Mouse (Mus musculus) brown adipose tissue, adult 24 weeks (tissue): ENCODE results near the gene Art1. TPM values are rescaled to one million over a fixed set of nuclear protein-coding genes. Genes with fewer than 3 reads are reported as not detected.
A peak's percentile ranks its signal among the peaks of the same experiment; 100 is the strongest.

Experiments used
- H3K27ac ChIP-seq: fragments of 200-500 bp; replicated peaks from 2 replicates; pipeline ENCODE4 v1.5.1; 2012; ENCODE audit warnings: low read depth, mild to moderate bottlenecking, low read length
- H3K4me1 ChIP-seq: fragments of 200-500 bp; 2 replicates; pipeline ENCODE4 v1.6.1; 2012; ENCODE audit warnings: low read length, mixed read lengths; ENCODE audit not compliant: control insufficient read depth, insufficient read depth, insufficient read length
- H3K4me3 ChIP-seq: fragments of 200-500 bp; 2 replicates; pipeline ENCODE4 v1.5.1; 2012; ENCODE audit warnings: low read depth, mild to moderate bottlenecking, low read length, moderate library complexity; ENCODE audit not compliant: insufficient read depth
- polyA plus RNA-seq: library from polyadenylated mRNA; stranded (reverse); fragments of >200 nt; gene quantifications from 2 replicates; pipeline ENCODE4 v1.2.4, GENCODE M21; 2012; ENCODE audit not compliant: missing spikeins, insufficient read depth, insufficient read length

Gene Art1
- polyA plus RNA-seq, 1 experiment = 4.8 TPM

GRCm38 (mm10) chr7:102099760-102100661 lies 1.5 kb upstream of the Art1 start:
- H3K4me1 ChIP-seq = peaks cover 7% of the 10 kb centered on the region; the same call in 1 of the 2 replicates
- H3K4me3 ChIP-seq = peak overlapping the region; percentile 50
- no peak overlapping the region; the same call in 1 of the 2 replicates for H3K27ac ChIP-seq

GRCm38 (mm10) chr7:102100868-102101267 lies 675 bp upstream of the Art1 start:
- H3K4me1 ChIP-seq = peaks cover 7% of the 10 kb centered on the region; the same call in 1 of the 2 replicates
- H3K4me3 ChIP-seq = no peak overlapping the region
- no peak overlapping the region; the same call in 1 of the 2 replicates for H3K27ac ChIP-seq

DNA sequence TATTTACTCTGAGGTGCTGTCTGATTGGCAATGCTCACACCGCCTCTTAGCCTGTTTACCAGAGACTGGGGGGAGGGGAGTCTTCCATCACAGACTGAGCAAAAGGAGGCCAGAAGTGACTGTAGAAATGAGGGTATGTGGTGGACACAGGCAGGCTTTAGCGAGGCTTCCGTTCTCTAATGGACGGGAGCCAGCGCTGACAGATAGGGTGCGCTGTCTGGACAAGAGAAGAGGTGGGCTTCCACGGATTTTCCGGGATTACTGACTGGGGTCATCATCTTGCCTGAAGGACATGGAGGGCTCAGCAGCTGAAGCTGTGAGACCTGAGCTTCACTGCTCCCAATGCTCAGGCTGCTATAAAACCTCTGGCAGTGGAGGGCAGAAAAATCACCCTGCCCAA lies 698 bp downstream of the Art1 start:
- Histone ChIP-seq H3K27ac (no peak overlapping the region), H3K4me3 (no peak overlapping the region), H3K4me1 (peaks cover 7% of the 10 kb centered on the region; the same call in 1 of the 2 replicates)

DNA sequence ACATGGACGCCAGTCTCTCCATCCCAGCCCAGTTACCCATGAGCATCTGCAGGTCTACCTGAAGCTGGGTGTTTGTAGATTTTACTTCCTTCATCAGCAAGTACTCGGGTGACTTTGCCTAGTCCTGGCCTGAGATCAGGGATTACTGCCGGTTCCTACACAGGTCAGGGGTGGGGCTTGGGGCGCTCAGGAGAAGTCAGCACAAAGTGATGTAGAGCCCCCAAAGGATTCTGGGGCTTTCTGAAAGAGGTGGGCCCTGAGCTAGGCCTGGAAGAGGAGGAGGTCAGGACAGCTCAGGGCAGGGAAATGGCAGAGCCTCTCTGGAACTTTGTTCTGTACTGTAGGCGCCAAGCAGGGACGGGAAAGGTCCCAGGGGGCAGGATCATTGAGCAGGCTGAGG lies 1.2 kb downstream of the Art1 start:
- H3K4me1 ChIP-seq = peaks cover 7% of the 10 kb centered on the region; the same call in 1 of the 2 replicates
- no peak overlapping the region for H3K27ac ChIP-seq
- H3K4me3 ChIP-seq = no peak overlapping the region

DNA sequence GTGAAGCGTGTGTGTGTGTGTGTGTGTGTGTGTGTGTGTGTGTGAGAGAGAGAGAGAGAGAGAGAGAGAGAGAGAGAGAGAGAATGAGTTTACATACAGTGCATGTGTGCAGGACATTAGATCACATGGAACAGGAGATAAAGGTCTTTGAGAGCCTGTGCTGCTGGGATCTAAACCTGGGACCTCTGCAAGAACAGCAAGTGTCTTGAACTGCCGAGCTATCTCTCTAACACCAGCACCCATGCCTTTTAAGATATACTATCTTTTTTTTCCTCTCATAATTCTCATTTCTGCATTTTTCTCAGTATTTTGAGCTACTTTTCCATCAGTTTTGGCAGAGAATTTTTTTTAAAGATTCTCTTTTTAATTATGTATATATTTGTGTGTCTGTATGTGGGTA lies 2.0 kb downstream of the Art1 start:
- H3K27ac ChIP-seq = no peak overlapping the region
- peaks cover 7% of the 10 kb centered on the region; the same call in 1 of the 2 replicates for H3K4me1 ChIP-seq
- no peak overlapping the region for H3K4me3 ChIP-seq

- no peak overlapping the region for H3K27ac ChIP-seq
- peaks cover 7% of the 10 kb centered on the region; the same call in 1 of the 2 replicates for H3K4me1 ChIP-seq
- H3K4me3 ChIP-seq = no peak overlapping the region
Observed at GRCm38 (mm10) chr7:102104126-102104525, 2.6 kb downstream of the Art1 start.

- Histone ChIP-seq H3K27ac (no peak overlapping the region), H3K4me1 (no peaks in the 10 kb centered on the region), H3K4me3 (no peak overlapping the region)
Observed at GRCm38 (mm10) chr7:102106700-102107141, 5.2 kb downstream of the Art1 start.

GRCm38 (mm10) chr7:102108206-102108605 lies 6.7 kb downstream of the Art1 start:
- no peaks in the 10 kb centered on the region for H3K4me1 ChIP-seq
- no peak overlapping the region for H3K27ac ChIP-seq
- no peak overlapping the region for H3K4me3 ChIP-seq

- Histone ChIP-seq H3K4me3 (no peak within 1 kb of the TSS), H3K27ac (no peak within 1 kb of the TSS), H3K4me1 (no peaks in the 10 kb centered on the region)
Observed at GRCm38 (mm10) chr7:102109171-102109570, 7.6 kb downstream of the Art1 start, which contains the start of gene Art5. Gene Art5, minus strand, starts transcription at chr7:102109489.

DNA sequence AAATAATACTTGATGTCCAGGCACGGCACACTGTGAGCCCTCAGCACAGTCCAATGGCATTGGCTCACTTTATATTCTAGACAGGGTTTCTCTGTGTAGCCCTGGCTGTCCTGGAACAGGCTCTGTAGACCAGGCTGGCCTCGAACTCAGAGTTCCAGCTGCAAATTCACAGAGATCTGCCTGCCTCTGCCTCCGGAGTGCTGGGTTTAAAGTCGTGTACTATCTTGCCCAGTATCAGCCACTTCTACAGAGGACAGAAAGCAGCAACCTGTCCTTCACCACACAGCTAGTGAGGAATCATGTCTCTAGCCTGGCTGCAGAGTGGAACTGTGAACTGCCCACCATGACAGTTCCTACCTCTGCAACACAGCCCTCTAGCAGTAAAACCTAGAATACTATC lies 8.2 kb downstream of the Art1 start:
- no peak overlapping the region for H3K4me3 ChIP-seq
- H3K4me1 ChIP-seq = no peaks in the 10 kb centered on the region
- no peak overlapping the region for H3K27ac ChIP-seq

DNA sequence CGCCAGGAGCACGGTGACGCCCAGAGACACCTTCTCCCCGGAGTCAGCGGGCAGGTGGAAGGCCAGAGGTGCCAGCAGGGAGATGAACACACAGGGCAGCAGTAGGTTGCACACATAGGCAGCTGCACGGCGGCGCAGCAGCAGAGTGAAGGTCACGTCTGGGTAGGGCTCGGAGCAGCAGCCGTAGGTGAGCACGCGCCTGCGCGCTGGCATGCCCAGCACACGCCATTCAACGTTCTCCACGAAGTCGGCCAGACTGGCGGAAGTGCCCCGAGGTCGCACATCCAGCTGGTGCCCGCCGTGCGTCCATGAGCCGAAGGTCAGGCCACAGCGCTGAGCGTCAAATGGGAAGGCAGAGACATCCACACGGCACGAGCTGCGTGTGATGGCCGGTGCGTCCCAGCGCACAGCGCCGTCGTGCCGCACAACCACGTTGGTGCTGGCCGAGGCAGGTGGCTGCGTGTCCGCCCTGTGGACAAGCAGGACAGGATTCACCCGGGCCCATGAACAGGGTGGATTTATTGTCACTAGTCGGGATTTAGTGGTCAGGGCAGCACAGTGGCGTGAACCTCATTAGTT lies 11.7 kb downstream of the Art1 start:
- no peak overlapping the region for H3K4me3 ChIP-seq
- H3K4me1 ChIP-seq = no peaks in the 10 kb centered on the region
- no peak overlapping the region for H3K27ac ChIP-seq

DNA sequence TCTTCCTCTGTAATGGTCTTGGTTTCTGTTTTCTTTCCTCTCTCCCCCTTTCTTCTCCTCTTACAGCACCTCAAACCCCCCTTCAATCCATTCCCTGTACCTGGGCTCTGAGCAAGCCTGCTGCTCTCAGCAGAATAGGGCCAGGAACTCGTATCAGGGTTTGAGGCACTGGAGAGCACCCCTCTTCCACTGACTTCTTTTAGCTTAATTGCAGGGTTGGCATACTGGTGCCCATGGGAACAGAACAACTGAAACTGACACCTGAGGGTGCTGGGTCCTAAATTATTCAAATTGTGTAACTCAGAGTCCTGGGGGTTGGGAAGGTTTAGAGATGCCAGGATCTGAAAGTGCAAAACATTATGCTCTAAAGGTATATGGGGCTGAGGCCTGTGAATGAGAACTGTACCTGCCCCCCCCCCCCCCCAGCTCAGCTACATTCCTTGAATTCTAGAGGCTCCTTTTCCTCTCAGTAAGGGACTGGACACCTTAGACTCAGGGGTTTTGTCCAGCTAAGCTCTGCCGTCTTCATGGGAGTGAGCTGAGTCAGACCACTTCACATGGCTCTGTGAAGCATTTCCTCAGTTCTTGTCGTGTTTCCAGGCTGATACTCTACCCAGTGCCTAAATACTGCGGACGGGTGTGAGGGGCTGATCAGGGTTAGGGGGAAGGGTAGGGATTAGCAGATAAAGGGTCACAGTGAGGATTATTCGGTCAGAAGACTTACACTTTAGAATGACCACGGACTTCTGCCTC lies 15.2 kb downstream of the Art1 start, which contains the start of gene Chrna10:
Chrna10 (minus strand) TSS at position 250 of the 753 bp plus-strand sequence.
- no peak within 1 kb of the TSS for H3K4me3 ChIP-seq
- no peaks in the 10 kb centered on the region for H3K4me1 ChIP-seq
- no peak within 1 kb of the TSS for H3K27ac ChIP-seq

GRCm38 (mm10) chr7:102117382-102117781 lies 15.8 kb downstream of the Art1 start:
- Histone ChIP-seq H3K4me3 (no peak overlapping the region), H3K4me1 (no peaks in the 10 kb centered on the region), H3K27ac (no peak overlapping the region)

DNA sequence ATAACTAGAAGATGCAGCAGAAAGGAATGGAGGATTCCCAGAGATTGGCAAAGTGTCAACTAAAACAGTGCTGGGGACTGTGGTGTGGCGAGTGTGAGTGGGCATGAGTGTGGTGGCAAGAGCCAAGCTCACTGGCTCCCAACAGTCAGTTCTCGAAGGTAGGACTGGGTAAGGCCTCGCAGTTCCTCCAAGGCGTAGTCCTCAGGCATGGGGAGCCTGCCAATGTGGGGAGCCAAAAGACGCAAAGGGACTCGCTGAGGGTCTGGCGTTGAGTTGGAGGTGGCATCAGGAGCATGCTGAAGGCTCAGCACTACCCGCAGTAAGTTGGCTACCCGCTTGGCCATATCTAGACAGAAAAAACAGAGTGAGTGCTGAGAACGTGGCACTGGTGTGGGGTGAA lies 18.8 kb downstream of the Art1 start:
- Histone ChIP-seq H3K4me1 (no peaks in the 10 kb centered on the region), H3K27ac (no peak overlapping the region), H3K4me3 (no peak overlapping the region)

DNA sequence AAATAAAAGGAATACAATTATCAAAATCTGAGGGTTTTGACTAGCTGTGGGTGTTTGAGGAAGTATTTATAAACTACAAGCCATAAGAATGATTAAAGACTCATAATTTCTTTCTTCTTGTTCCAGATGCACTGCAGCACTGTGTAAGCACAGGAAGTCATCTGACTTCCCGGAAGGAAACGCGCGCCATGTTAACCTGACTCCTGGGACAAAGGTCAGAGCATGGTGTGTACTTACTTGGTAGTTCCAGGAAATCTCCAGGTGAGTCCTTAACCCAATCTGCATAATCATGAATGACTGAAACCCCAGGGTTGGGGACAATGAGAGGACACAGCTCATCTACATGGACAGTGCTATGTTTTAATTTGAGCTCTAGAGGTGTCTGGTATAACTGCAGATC lies 30.9 kb downstream of the Art1 start:
- Histone ChIP-seq H3K27ac (no peak overlapping the region; the same call in 1 of the 2 replicates), H3K4me3 (no peak overlapping the region), H3K4me1 (no peaks in the 10 kb centered on the region; the same call in 1 of the 2 replicates)
